Mouse (Mus musculus): ENCODE results near the gene Entpd1.
A peak's percentile ranks its signal among the peaks of the same experiment; 100 is the strongest.

The Entpd1 gene

GRCm38 (mm10) chr19:40726148-40726547 is 114.0 kb downstream of the Entpd1 start:
- DNase-seq (ENCODE audit: low spot score in 2 of 2): no peak

DNA sequence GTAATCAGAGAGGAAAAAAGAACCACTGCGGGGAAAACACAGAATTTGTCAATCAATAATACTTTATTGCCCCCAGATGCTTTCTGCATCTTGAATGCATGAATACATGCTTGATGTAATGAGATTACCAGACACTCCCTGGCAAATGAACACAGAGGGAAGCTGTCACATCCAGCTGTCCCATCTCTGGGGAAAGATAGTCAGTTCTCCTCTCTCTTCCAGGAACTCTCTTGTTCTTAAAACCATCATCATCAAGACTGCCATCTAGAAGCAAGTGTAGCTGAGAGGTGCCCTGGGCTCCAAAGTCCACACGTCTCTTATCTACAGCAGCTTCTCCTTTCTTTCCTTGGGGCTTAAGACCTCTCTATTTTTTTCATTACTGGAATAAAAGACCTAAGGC is 114.4 kb downstream of the Entpd1 start:
- no peak for DNase-seq (ENCODE audit: low spot score in 2 of 2)

- DNase-seq (ENCODE audit: low spot score in 2 of 2): no peak
These were observed 116.0 kb downstream of the Entpd1 start for GRCm38 (mm10) chr19:40728213-40728612.

GRCm38 (mm10) chr19:40728732-40729420 is 116.7 kb downstream of the Entpd1 start:
- no peak for DNase-seq (ENCODE audit: low spot score in 2 of 2)

GRCm38 (mm10) chr19:40733409-40733808 is 121.2 kb downstream of the Entpd1 start:
- DNase-seq (ENCODE audit: low spot score in 2 of 2): no peak

GRCm38 (mm10) chr19:40733849-40734248 is 121.7 kb downstream of the Entpd1 start:
- no peak for DNase-seq (ENCODE audit: low spot score in 2 of 2)

GRCm38 (mm10) chr19:40736680-40737512 is 124.7 kb downstream of the Entpd1 start:
- DNase-seq (ENCODE audit: low spot score in 2 of 2): peak; percentile 5 to 42

DNA sequence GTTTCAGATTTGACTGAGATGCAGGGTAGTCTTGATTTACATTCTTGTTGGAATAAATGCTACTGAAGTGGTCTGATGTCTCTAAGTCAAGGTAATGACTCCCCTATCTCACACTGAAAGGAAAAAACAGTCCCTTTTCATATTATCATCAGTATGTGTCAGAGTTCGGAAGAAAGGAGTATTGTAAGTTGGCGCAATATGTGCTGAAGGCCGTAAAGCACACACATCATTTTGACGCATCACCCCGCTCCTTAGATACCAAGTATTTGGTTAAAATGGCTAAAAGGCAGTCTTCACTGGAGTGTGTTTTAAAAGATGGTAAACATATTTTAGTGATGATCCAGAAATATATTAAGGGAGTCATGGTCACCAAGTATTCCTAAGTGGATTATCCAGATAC is 125.4 kb downstream of the Entpd1 start:
- DNase-seq (ENCODE audit: low spot score in 2 of 2): no peak

DNA sequence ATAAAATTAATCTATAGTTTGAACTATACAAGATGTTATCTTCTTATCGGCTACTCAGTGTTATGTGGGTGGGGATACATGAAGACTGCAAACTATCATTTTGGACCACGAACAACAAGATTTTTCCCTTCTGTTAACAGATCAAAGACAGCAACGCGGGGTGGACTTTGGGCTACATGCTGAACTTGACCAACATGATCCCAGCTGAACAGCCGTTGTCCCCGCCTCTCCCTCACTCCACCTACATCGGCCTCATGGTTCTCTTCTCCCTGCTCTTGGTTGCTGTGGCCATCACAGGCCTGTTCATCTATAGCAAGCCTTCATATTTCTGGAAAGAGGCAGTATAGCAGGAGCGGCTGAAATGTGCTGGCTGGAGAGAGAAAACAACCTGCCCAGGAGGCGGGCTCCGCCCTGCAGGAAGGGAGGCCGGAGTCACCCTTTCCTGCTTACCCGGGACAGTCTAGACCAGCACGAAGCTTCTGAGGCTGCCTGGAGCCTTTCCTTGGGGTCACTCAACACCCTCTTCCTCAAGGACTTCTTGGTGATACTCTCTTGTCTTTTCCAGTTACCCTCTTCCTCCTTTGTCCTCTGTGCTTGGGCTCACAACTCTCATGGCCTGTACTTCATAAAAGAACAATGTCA is 126.6 kb downstream of the Entpd1 start:
- no peak for DNase-seq (ENCODE audit: low spot score in 2 of 2)

- DNase-seq (ENCODE audit: low spot score in 2 of 2): no peak
These were observed 134.4 kb downstream of the Entpd1 start for GRCm38 (mm10) chr19:40746603-40747002.

- DNase-seq (ENCODE audit: low spot score in 2 of 2): no peak
These were observed 136.4 kb downstream of the Entpd1 start, which contains the start of gene Cc2d2b for GRCm38 (mm10) chr19:40748559-40748958. TSS of gene Cc2d2b (plus strand) at chr19:40748753.

DNA sequence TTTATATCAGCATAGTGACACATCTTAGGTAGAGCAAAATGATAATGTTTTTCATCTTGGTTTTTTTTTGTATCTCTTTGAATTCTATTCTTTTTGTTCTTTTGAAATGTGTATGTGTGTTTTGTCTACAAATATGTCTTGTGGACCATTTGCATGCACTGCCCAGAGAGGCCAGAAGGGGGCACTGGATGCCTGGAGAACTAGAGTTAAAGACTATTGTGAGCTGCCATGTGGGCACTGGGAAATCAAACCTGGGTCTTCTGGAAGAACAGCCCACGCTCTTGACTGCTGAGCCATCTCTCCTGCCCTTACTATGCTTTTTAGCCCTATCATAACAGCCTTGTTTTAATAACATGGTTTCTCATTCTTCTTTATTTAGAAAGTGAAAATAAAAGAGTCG is 142.1 kb downstream of the Entpd1 start:
- DNase-seq (ENCODE audit: low spot score in 2 of 2): peak; percentile 69 to 82

GRCm38 (mm10) chr19:40760071-40760470 is 147.9 kb downstream of the Entpd1 start:
- no peak for DNase-seq (ENCODE audit: low spot score in 2 of 2)

DNA sequence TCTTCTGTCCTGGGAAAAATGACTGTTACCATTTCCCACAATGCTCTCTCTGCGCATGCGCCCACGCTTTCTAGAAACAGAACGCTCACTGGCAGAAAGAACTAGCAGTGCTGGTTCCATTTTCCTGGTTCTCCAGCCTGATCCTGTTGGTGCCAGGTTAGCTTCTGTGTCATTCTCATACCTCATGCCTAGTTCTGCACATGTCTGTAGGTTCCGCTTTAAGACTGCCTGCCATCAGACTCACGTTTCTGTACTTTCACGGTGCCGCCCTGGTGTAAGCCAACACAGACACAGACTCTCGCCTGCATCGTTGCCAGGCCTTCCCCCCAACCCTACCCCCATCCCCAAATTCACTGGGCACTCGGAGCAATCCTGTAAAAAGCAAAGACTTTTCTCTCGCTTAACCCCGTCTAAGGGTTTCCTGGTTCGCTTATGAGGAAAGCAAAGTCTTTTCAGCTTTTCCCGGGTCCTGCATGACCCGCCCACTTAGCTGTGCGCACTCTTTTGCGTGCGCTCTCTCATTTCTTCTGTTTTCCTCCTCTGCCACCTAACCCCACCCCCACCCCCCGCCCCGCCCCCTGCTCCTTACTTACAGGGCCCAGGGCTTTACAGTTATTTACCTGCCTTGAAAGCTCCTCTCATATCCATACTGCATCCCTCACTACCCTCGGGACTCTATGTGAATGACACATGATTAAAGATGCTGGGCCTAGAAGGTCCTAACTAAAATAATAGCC is 150.0 kb downstream of the Entpd1 start:
- DNase-seq (ENCODE audit: low spot score in 2 of 2): peak; percentile 12 to 36

DNA sequence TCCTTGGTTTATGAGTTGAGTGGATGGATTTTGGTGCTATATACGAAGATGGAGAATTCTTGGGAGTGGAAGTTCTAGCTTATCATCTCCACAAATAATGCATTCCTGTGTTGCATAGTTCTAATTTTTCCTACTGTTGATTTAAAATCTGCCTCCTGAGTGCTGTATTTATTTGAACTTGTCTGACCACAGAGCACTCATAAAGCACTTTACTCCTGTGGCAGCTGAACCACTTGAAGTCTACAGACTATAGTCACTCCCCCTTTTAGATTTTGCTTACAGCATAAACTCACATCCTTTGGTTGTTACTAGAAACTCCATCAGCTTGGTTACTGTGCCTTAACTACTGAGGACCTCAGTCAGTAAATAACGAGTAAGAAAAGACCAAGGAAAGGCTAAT is 155.0 kb downstream of the Entpd1 start:
- DNase-seq (ENCODE audit: low spot score in 2 of 2): no peak

GRCm38 (mm10) chr19:40769341-40769770 is 157.2 kb downstream of the Entpd1 start:
- no peak for DNase-seq (ENCODE audit: low spot score in 2 of 2)

DNA sequence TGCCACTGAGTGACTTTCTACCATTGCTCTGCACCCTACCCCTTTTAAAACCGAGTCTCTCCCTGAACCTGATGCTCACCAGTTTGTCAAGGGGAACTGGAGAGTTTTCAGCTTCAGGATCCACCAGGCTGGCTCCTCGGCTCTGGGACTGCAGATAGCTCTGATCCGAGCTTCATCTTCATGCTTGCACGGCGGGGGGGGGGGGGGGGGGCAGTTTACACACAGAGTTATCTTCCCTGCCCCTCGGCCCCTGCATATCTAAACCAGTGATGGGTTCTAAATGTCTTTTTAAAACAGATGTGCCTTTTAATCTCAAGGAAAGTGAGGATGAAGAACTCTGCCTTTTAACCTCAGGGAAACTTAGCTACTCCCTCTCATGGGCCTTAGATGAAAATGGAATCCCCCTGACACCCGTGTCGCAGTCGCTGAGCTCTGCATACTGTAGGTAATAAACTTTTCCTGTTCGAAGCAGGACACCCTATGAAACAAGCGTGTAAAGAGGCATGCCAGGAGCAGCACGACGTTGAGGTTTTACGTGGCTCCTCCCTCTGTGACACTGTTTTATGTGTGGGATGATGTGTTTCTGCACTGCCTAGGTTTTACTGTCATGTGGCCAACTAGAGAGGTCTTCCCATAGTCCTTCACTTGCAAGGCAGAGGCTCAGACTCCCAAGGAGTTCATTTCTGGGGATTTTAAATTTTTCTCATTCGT is 176.0 kb downstream of the Entpd1 start:
- no peak for DNase-seq (ENCODE audit: low spot score in 2 of 2)

- DNase-seq (ENCODE audit: low spot score in 2 of 2): peak; percentile 35 to 59
These were observed 176.5 kb downstream of the Entpd1 start for GRCm38 (mm10) chr19:40788715-40789084.

Measured in natural killer cell, adult 2 months (primary cell).